Mouse (Mus musculus): ENCODE data around the gene Defb45.

Gene Defb45

GRCm38 (mm10) chr2:152599299-152599698 lies at the start of gene Defb45:
TSS of gene Defb45 (minus strand) at chr2:152599399.
- no peak for DNase-seq

DNA sequence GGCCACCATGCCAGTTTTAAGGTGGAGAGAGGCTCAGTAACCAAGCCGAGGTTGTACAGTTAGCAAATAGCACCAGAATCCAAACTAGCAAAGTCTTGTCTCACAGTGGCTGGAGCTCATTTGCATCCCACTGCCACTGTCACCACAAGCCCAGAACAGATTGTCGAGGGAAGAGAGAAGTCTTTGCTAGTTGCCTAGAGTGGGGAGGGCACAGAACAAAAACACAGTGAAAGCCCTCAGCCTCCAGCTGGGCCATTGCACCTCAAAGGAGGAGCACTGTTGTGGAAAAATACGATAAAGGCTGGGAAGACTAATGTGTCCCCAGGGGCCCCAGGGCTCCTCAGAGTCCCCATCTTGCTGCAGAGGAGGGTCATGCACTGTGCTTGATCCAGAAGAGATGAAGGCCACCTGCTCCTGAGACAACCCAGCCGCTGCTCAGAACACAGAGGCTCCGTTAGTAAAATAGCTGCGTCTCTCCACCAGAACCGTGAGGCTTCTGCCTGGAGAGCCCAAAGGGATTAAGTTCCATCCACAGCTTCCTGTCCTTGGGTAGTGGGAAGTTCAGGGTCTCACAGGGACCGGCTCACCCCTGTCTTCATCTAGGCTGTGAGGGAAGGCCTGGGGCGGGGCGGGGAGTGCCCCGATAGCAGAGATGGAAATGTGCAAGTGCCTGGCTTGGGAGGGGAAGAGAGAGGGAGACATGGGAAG lies 40.4 kb upstream of the Defb45 start:
- DNase-seq, result no peak

DNA sequence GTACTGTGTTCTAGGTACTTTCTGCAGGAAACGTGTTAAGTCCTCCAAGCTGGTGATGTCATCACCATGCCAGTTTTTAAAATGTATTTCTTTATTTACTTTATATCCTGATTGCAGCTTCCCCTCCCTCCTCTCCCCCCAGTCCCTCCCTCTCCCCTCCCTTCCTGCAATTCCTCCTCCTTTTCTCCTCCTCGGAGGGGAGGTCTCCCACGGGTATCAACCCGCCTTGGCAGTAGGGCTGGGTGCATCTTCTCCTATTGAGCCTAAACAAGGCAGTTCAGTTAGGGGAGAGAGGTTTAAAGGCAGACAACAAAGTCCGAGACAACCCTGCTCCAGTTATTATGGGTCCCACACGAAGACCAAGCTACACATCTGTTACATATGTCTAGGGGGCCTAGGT lies 39.7 kb upstream of the Defb45 start:
- DNase-seq, result no peak

GRCm38 (mm10) chr2:152637381-152637780 lies 38.2 kb upstream of the Defb45 start:
- no peak for DNase-seq

- DNase-seq, result no peak
These were observed 37.8 kb upstream of the Defb45 start for GRCm38 (mm10) chr2:152637006-152637322.

DNA sequence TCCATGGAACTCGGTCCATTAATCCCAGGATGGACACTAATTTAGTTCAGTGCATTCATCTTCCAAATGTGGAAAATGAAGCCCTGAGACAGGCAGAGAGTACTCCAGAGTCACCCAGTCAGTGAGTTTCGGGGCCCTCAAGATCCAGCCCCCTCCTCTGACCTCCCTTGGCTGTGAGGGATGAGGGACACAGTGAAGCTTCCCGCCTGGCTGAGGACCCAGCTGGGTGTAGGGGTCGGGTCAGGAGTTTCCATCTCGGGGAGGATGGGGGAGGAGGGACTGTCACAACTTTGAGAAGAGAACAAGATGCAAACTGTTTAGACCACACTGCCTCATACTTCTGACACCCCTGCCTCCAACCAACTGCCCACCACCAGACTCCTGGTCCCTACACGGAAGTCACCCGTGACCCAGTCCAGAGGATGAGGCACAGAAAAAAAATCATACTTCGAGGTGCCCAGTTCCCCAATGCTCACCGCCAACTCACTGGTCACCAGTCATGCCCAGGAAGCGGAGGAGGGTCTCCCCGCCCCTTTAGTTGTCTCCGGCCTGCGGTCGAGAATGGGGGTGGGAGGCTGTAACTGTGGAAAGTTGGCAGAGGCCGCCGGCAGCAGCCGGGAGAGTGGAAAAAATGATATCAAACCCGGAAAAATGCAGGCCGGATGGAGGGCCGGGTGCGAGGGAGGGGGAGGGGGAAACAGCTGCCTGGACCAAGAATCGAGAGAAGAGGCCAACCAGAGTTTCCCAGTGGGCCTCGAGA lies 37.2 kb upstream of the Defb45 start:
- DNase-seq, result no peak

DNA sequence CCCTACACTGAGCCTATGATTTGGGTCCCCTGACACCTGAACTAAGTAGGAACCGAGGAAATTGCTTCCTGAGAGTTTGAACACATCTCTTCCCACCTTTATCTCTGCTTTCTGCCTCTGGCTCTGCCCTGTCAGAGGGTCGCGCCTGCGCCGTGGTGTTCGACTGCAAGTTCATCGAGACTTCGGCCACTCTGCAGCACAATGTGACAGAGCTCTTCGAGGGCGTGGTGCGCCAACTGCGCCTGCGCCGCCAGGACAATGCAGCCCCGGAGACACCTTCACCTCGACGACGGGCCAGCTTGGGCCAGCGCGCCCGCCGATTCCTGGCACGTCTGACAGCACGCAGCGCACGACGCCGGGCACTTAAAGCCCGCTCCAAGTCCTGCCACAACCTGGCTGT lies 35.1 kb upstream of the Defb45 start:
- DNase-seq, result no peak

GRCm38 (mm10) chr2:152633334-152633733 lies 34.1 kb upstream of the Defb45 start:
- no peak for DNase-seq

DNA sequence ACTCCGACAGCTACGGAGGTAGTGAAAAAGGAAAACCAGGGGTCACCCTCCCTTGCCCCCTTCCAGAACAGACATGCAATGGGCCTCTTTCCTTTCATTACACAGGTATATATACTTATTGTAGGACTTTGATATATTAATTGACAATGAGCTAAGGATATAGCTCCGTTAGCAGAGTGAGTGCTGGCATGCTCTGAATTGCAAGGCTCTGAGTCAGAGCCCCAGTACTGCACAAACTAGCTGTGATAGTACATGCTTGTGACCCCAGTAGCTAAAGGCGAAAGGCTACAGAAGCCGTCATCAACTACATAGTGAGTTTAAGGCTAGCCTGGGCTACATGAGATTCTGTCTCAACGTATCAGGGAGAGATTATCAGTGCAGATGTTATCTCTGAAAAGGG lies 30.7 kb upstream of the Defb45 start:
- no peak for DNase-seq

DNA sequence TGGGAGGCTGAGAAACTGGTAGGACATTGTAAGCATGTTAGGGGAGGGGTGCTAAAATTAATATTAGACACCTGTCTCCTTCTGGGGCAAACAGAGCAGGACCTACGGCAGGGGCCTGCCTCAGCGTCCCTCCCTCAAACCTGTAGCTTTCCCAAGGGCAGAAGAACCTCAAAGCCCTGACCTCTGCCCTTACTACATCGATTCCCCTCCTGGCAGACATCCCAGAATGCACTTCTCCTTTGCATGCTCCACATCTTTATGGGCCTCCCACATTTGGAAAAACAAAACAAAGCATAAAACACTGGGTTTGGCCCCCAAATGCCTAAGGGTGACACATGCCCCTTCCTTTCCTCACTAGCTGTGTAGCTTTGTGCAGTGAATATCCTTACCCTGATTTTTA lies 30.0 kb upstream of the Defb45 start:
- no peak for DNase-seq

GRCm38 (mm10) chr2:152628066-152628465 lies 28.9 kb upstream of the Defb45 start:
- DNase-seq, result no peak

DNA sequence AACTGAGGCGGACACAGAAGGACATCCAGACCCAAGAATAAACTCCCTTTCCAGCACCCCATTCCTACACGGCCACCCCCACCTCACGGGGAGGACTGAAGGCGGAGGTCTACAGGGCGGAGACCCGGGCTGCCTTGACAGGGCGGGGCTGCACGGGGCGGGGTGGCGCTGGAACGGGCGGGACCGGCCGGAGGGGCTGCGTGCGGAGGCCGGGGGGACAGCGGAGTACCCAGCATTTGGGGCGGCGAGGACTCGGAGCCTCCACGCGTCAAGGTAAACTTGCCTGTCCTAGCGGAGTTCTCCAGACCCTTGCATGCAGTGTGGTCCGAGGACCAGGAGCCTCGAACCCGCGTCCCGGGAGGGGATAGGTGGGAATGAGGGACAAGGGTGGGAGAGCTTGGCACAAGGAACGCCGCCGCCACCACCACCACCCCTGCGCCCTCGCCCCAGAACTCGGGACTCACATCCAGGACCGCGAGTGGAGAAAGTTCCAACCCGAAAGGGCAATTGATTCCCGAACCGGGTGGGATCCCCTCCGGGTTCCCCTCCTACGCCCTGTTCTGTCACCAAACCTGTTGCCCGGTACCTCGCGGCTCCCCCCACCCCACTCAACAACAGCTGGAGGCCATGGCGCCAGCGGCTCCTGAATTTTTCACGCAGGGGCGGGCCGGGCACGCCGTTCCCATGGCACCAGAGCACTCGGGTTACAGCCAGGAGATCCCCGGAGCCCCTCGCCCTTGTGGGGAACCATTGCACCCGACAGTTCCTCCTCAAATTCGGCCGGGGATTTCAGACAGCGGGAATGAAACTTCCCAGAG lies 27.8 kb upstream of the Defb45 start, which contains the start of gene Rem1:
Gene Rem1 (plus strand): TSS at position 178 of the 818 bp plus-strand sequence.
- no peak for DNase-seq

DNA sequence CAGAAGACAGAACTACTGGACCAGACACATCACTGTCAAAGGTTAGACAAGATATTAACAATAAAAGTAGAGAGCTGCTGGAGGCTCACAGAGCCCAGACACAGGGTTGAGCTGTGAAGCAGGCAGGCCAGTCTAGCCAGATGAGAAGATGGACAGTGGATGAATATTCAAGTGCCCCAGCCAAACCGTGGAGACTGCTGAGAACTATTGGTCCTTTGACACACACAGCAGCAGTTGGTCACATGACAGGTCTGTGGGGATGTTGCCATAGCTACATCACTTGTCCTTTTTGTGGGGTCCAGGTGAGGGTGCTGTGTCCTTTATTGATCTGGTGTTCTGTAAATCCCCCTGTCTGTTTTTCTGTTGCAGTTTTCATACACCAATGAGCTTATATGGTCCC lies 26.1 kb upstream of the Defb45 start:
- DNase-seq, result no peak

GRCm38 (mm10) chr2:152624566-152624965 lies 25.4 kb upstream of the Defb45 start:
- no peak for DNase-seq

GRCm38 (mm10) chr2:152622953-152623352 lies 23.8 kb upstream of the Defb45 start, which contains the start of gene Defb25:
TSS of gene Defb25 (minus strand) at chr2:152623053.
- no peak for DNase-seq

DNA sequence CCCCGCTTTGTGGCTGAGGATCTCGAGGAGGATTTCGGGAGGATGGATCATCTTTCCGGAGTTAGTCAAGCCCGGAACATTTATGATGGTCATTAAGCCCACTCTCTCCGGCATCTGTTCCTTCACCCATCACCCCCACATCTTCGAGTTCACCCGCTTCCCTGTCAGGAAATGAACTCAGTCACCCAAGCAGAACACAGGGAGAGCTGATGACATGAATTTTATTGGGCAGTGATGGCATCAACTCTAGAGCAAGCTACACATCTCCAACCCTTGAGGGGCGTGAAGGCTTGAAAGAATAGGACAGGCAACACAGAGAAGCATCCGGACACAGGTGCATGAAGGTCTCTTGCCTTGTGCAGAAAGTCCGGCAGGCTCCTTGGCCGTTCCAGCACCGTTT lies 23.0 kb upstream of the Defb45 start:
- no peak for DNase-seq

DNA sequence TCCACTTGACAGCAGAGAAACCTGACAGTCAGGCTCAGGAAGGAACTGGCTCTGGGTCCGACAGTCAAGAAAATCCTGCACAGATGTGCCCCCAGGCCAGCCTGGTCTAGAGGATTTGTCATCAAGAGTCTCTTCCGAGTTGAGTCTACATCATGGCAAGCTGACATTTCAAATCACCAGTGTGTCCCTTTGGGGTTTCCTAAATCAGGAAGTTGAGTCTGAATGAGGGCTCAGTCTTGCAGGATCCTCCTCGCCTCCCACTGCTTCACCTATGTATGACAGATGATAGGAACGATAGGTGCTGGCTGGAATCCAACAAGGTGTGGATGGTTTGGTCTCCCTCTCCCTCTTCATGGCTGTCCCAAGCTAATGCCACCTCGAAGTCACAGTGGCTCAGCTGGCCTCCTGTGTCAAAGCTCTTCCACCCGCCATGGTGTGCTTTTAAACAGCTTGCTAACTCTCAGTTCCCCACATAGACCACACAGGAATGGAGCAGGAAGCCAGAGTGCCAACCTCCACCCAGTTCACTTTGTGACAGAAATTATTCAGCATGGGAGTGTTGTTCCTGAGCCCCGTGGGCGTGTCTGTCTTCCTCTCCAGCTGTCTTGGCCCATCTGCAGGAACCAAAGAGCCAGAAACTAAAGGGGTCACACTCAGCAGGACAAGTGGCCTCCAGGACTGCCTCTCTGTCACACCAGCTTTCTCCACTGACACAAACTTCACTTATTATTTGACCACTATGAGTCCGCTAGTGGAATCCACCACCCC lies 21.4 kb upstream of the Defb45 start:
- DNase-seq, result no peak

GRCm38 (mm10) chr2:152617374-152617773 lies 18.2 kb upstream of the Defb45 start:
- no peak for DNase-seq

DNA sequence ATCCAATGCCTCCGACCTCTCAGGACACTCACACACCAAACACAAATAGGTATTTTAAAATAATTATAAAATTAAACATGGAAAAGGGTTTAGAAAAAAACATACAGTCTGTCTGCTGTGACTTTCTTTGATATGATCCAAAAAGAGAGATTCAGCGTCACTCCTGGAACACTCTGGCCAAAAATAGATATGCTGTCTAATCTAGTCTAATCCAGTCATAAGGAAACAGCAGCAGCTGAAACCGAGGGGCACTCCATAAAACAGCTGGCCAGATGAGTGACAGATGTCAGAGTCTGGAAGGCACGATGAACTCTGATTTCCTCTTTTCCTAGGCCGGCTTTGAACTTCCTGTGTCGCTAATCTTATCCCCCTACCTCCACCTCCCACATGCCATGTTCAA lies 17.3 kb upstream of the Defb45 start:
- no peak for DNase-seq

DNA sequence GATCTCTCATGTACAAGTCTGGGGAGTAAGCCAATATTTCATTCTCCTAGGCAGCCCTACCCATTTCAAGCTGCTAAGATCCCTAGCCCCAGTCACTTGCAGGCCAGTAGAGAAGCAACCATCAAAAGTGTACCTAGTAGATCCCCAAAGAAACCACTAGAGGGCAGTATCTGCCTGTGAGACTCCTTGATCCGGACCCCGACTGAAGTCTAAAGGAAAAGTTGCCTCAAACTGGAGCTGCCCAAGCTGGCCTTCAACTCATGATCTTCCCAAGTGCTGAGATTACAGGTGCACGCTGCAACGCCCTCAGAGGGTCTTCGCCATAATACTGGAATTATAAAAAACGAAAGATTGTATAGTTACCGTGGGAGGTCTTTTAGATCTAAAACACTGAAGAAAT lies 16.4 kb upstream of the Defb45 start:
- peak; percentile 12 for DNase-seq

- no peak for DNase-seq
These were observed 13.0 kb upstream of the Defb45 start for GRCm38 (mm10) chr2:152612193-152612592.

GRCm38 (mm10) chr2:152608719-152609118 lies 9.5 kb upstream of the Defb45 start:
- DNase-seq, result no peak

- no peak for DNase-seq
These were observed 8.5 kb upstream of the Defb45 start for GRCm38 (mm10) chr2:152607746-152608145.
